Mouse (Mus musculus): ENCODE measurements at regions not wholly inside any gene's neighbourhood (a gene's known extent, or its start where the extent isn't known, plus 50 kb on each side); places are given as distances from the start of the nearest gene placed in this dataset.

DNA sequence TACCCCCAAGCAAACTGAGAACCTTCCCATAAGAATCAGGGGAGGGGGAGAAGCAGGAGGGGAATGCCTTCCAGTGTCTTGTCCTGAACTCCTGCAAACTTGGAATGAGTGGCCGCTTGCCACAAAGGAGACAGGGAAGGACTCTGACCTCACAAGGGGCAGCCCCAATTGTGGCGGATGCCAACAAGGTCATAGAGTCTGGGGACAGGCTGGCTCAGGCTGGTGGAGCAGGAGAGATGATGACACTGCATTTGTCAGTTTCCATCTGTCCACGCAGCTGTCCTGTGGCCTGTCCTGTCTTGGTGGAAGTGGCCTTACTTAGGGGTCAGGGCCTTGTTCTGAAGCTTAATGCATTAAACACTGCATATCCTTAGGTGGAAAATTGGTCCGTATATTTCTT is 414.4 kb upstream of the Nr5a2 start:
- Histone ChIP-seq H3K9ac (ENCODE audit: insufficient read depth, low read depth) (no peak overlapping the region), H3K4me1 (ENCODE audit: control insufficient read depth in 1 of 2, insufficient read depth in 2 of 2) (0 out of 4 replicates have a peak, but pooled peaks cover 0 to 2% of the 10 kb centered on the region in 2 experiments), H3K4me3 (replicated peaks in 1 of 3; ENCODE audit: low read depth in 2 of 3, low read length in 2 of 3, poor library complexity in 1 of 3) (no peak overlapping the region), H3K27ac (ENCODE audit: insufficient read depth, low read depth) (no peak overlapping the region), H3K9me3 (replicated peaks; ENCODE audit: low read length) (no peaks in the 10 kb centered on the region), H3K36me3 (replicated peaks in 1 of 2; ENCODE audit: control insufficient read depth in 1 of 2, insufficient read depth in 1 of 2, low read length in 1 of 2) (no peaks in the 10 kb centered on the region), H3K27me3 (replicated peaks) (no peaks in the 10 kb centered on the region), H3K79me2 (replicated peaks; ENCODE audit: control insufficient read depth, extremely low read depth, insufficient read depth, poor library complexity, severe bottlenecking) (no peaks in the 10 kb centered on the region), H3K4me2 (ENCODE audit: insufficient read depth, low read depth, poor library complexity, severe bottlenecking) (no peak overlapping the region)
- in situ Hi-C loops (cut with MboI; ENCODE audit: low pct_ligation_motif_present, low pct_unique_long_range_greater_than_20kb, low sequenced_read_pairs) (no loop called here), dilution Hi-C loops (cut with MboI; ENCODE audit: extremely low pct_ligation_motif_present, extremely low pct_unique_long_range_greater_than_20kb, low sequenced_read_pairs) (no loop called here)
- no peak for TF ChIP-seq MAFK (IDR thresholded peaks at IDR 0.05; ENCODE audit: insufficient replicate concordance, low read length)
- no peak for DNase-seq (ENCODE audit: extremely low read depth)

DNA sequence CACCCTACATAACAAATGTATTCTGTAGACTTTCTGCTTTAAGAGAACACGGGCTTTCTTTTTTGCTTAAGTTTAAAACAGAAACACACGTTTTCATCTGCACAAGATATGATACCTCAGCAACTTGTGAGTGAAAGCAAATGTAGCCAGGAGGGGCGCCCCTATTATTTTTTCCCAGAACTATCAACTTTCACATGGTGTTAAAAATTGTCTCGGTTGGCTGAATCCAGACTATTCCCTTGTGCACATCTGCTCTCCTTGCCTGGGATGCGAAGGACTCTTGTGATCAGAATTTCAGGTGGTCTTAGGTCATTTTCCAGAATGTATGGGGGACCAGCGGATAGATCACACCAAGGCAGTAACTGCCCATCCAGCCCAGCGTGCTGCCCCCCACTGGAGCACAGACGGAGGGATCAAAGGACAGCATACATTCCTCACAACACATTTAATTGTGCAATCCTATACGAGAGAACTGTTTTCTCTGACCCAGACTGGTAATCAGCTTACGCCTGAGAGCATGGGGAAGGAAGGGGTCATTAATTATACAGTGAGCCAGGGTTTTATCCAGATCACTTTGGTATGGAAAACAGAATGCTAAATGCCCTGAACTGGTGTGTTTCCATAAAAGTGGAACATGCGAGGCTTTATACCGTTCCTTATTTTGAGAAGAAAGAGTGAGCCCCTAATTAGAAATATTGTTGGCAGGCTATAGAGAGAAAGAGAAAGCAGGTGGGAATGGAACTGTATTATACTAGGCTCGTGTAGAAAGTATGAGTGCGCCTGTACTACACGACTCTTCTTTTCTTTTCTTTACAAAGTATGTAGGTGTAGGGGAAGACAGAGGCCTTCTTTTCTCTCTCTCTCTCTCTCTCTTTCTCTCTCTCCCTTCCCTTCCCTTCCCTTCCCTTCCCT is 413.5 kb upstream of the Nr5a2 start:
- Histone ChIP-seq H3K9me3 (replicated peaks; ENCODE audit: low read length) (no peaks in the 10 kb centered on the region), H3K9ac (ENCODE audit: insufficient read depth, low read depth) (no peak overlapping the region), H3K27ac (ENCODE audit: insufficient read depth, low read depth) (no peak overlapping the region), H3K4me2 (ENCODE audit: insufficient read depth, low read depth, poor library complexity, severe bottlenecking) (no peak overlapping the region), H3K79me2 (replicated peaks; ENCODE audit: control insufficient read depth, extremely low read depth, insufficient read depth, poor library complexity, severe bottlenecking) (no peaks in the 10 kb centered on the region), H3K4me1 (ENCODE audit: control insufficient read depth in 1 of 2, insufficient read depth in 2 of 2) (peaks cover 2 to 3% of the 10 kb centered on the region in 2 experiments; a peak in 2 of 4 replicates), H3K27me3 (replicated peaks) (no peaks in the 10 kb centered on the region), H3K4me3 (replicated peaks in 1 of 3; ENCODE audit: low read depth in 2 of 3, low read length in 2 of 3, poor library complexity in 1 of 3) (no peak overlapping the region), H3K36me3 (replicated peaks in 1 of 2; ENCODE audit: control insufficient read depth in 1 of 2, insufficient read depth in 1 of 2, low read length in 1 of 2) (no peaks in the 10 kb centered on the region)
- dilution Hi-C loops (cut with MboI; ENCODE audit: extremely low pct_ligation_motif_present, extremely low pct_unique_long_range_greater_than_20kb, low sequenced_read_pairs) (no loop called here), in situ Hi-C loops (cut with MboI; ENCODE audit: low pct_ligation_motif_present, low pct_unique_long_range_greater_than_20kb, low sequenced_read_pairs) (no loop called here)
- DNase-seq (ENCODE audit: extremely low read depth) = no peak
- TF ChIP-seq USF2 (conservative IDR thresholded peaks at IDR 0.05; ENCODE audit: low read depth, low read length) (no peak), GABPA (IDR thresholded peaks at IDR 0.05; ENCODE audit: insufficient replicate concordance, low read depth, low read length) (no peak), IRF4 (IDR thresholded peaks at IDR 0.05; ENCODE audit: low read depth, low read length) (no peak), USF1 (IDR thresholded peaks at IDR 0.05; ENCODE audit: low read depth, low read length) (no peak), BHLHE40 (IDR thresholded peaks at IDR 0.05; ENCODE audit: low read depth, low read length) (no peak)

DNA sequence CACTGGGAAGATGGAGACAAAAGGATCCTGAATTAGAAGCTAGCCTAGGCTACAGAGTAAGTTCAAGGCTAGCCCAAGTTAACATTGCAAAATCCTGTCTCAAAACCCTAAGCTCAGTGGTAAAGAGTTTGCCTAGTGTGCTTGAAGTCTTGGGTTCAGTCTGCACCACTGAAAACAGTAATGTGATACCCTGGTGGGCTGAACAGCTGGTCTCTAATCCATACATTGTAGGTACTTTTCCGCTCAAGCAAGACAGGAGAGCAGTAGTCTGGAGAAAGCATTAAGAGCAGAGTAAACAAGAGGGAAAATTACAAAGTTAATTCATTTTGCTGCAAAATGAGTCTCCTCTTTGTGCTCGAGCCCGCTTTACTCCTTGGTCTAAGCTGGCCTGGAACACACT is 412.0 kb upstream of the Nr5a2 start:
- dilution Hi-C loops (cut with MboI; ENCODE audit: extremely low pct_ligation_motif_present, extremely low pct_unique_long_range_greater_than_20kb, low sequenced_read_pairs) (no loop called here), in situ Hi-C loops (cut with MboI; ENCODE audit: low pct_ligation_motif_present, low pct_unique_long_range_greater_than_20kb, low sequenced_read_pairs) (no loop called here)
- Histone ChIP-seq H3K4me2 (ENCODE audit: insufficient read depth, low read depth, poor library complexity, severe bottlenecking) (no peak overlapping the region), H3K27me3 (replicated peaks) (no peaks in the 10 kb centered on the region), H3K4me3 (replicated peaks in 1 of 3; ENCODE audit: low read depth in 2 of 3, low read length in 2 of 3, poor library complexity in 1 of 3) (no peak overlapping the region), H3K36me3 (replicated peaks in 1 of 2; ENCODE audit: control insufficient read depth in 1 of 2, insufficient read depth in 1 of 2, low read length in 1 of 2) (no peaks in the 10 kb centered on the region), H3K79me2 (replicated peaks; ENCODE audit: control insufficient read depth, extremely low read depth, insufficient read depth, poor library complexity, severe bottlenecking) (no peaks in the 10 kb centered on the region), H3K4me1 (ENCODE audit: control insufficient read depth in 1 of 2, insufficient read depth in 2 of 2) (peaks cover 2 to 4% of the 10 kb centered on the region in 2 experiments; a peak in 2 of 4 replicates), H3K9ac (ENCODE audit: insufficient read depth, low read depth) (no peak overlapping the region), H3K9me3 (replicated peaks; ENCODE audit: low read length) (no peaks in the 10 kb centered on the region), H3K27ac (ENCODE audit: insufficient read depth, low read depth) (no peak overlapping the region)
- TF ChIP-seq KAT2A (IDR thresholded peaks at IDR 0.05; ENCODE audit: insufficient replicate concordance, low read length) (no peak), JUND (conservative IDR thresholded peaks at IDR 0.05; ENCODE audit: low read depth, low read length) (no peak), JUN (IDR thresholded peaks at IDR 0.05; ENCODE audit: insufficient read depth, low read depth, low read length) (no peak)
- no peak for DNase-seq (ENCODE audit: extremely low read depth)
